Mouse (Mus musculus) adrenal gland, adult (tissue): ENCODE data around the gene Sun5.
A peak's percentile ranks its signal among the peaks of the same experiment; 100 is the strongest.
"Not testable (repeated sequence)": the region's sequence is repeated elsewhere in the genome, so short reads cannot be mapped to it uniquely, and the experiment has no call there.

Experiments
- DNase-seq, 2 experiments: peaks; one replicate each; pipeline ENCODE4 v3.0.0; 2022 to 2023; ENCODE audit warnings: low spot score in 1 of 2; ENCODE audit not compliant: inconsistent age in 2 of 2

The Sun5 gene

GRCm38 (mm10) chr2:153870984-153871383 is at the start of gene Sun5:
Gene Sun5, minus strand, starts transcription at chr2:153871084.
- no peak for DNase-seq

GRCm38 (mm10) chr2:153917930-153918329 is 47.0 kb upstream of the Sun5 start, which contains the start of gene Bpifb3:
Gene Bpifb3, plus strand, starts transcription at chr2:153918230.
- no peak for DNase-seq

GRCm38 (mm10) chr2:153914151-153914550 is 43.3 kb upstream of the Sun5 start:
- peak; percentile 88 to 96 for DNase-seq

- peak; percentile 81 to 89 for DNase-seq
Measured at GRCm38 (mm10) chr2:153906626-153907025, 35.7 kb upstream of the Sun5 start.

- DNase-seq = no peak
Measured at GRCm38 (mm10) chr2:153902726-153903125, 31.8 kb upstream of the Sun5 start.

- DNase-seq = no peak
Measured at GRCm38 (mm10) chr2:153900088-153900487, 29.2 kb upstream of the Sun5 start, which contains the start of gene Bpifb6. Gene Bpifb6, plus strand, starts transcription at chr2:153900388.

- no peak for DNase-seq
Measured at GRCm38 (mm10) chr2:153899111-153899510, 28.2 kb upstream of the Sun5 start.

GRCm38 (mm10) chr2:153874745-153875144 is 3.9 kb upstream of the Sun5 start, which contains the start of gene Bpifb2:
Gene Bpifb2, plus strand, starts transcription at chr2:153875045.
- DNase-seq = no peak

GRCm38 (mm10) chr2:153861960-153862359 is 8.9 kb downstream of the Sun5 start:
- DNase-seq = no peak

- DNase-seq = no peak
Measured at GRCm38 (mm10) chr2:153860715-153861114, 10.2 kb downstream of the Sun5 start.

GRCm38 (mm10) chr2:153860315-153860714 is 10.6 kb downstream of the Sun5 start:
- DNase-seq = no peak

- no peak for DNase-seq
Measured at GRCm38 (mm10) chr2:153859581-153859980, 11.3 kb downstream of the Sun5 start.

GRCm38 (mm10) chr2:153853544-153853943 is 17.3 kb downstream of the Sun5 start:
- DNase-seq = no peak

- DNase-seq = peak; percentile 64 to 87
Measured at GRCm38 (mm10) chr2:153851030-153851360, 19.9 kb downstream of the Sun5 start.

GRCm38 (mm10) chr2:153850351-153851029 is 20.4 kb downstream of the Sun5 start:
- DNase-seq = peak in 1 of 2 experiments; percentile 56

- no peak for DNase-seq
Measured at GRCm38 (mm10) chr2:153848389-153848788, 22.5 kb downstream of the Sun5 start.

GRCm38 (mm10) chr2:153842854-153843253 is 28.0 kb downstream of the Sun5 start:
- DNase-seq = no peak

- DNase-seq = peak; percentile 52 to 82
Measured at GRCm38 (mm10) chr2:153833291-153833690, 37.6 kb downstream of the Sun5 start.

GRCm38 (mm10) chr2:153828704-153829103 is 42.2 kb downstream of the Sun5 start:
- no peak for DNase-seq

- peak in 1 of 2 experiments; percentile 41 for DNase-seq
Measured at GRCm38 (mm10) chr2:153827171-153827830, 43.6 kb downstream of the Sun5 start.

- DNase-seq = not testable (repeated sequence)
Measured at GRCm38 (mm10) chr2:153825900-153826299, 45.0 kb downstream of the Sun5 start.

GRCm38 (mm10) chr2:153824593-153824992 is 46.3 kb downstream of the Sun5 start:
- DNase-seq = no peak
